Mouse (Mus musculus) limb, embryonic 13.5 days (tissue): ENCODE data around the gene Rai14. TPM values are rescaled to one million over a fixed set of nuclear protein-coding genes. Genes with fewer than 3 reads are reported as not detected.

Experiments
- ATAC-seq: fragments of 200-750 bp; cut with Nextera tagmentation; 2 replicates; pipeline ENCODE4 v1.8.0; 2017; ENCODE audit warnings: low read depth, moderate number of reproducible peaks, moderate TSS enrichment; ENCODE audit not compliant: low FRiP score
- H3K27ac ChIP-seq: fragments of 300-500 bp; sonication (generic); 2 replicates; pipeline ENCODE4 v1.5.1; 2015; ENCODE audit warnings: inconsistent platforms, mild to moderate bottlenecking, moderate library complexity
- H3K27me3 ChIP-seq: fragments of 300-500 bp; sonication (generic); 2 replicates; pipeline ENCODE4 v1.6.1; 2015; ENCODE audit warnings: mild to moderate bottlenecking, inconsistent platforms
- H3K36me3 ChIP-seq: fragments of 300-500 bp; sonication (generic); 2 replicates; pipeline ENCODE4 v1.6.1; 2015; ENCODE audit warnings: inconsistent platforms, mild to moderate bottlenecking, moderate library complexity
- H3K4me1 ChIP-seq: fragments of 300-500 bp; sonication (generic); 2 replicates; pipeline ENCODE4 v1.6.1; 2015; ENCODE audit warnings: inconsistent platforms
- H3K4me2 ChIP-seq: fragments of 300-500 bp; sonication (generic); replicated peaks from 2 replicates; pipeline ENCODE4 v1.6.1; 2015; ENCODE audit warnings: inconsistent platforms, mild to moderate bottlenecking, moderate library complexity
- H3K4me3 ChIP-seq: fragments of 300-500 bp; sonication (generic); 2 replicates; pipeline ENCODE4 v1.5.1; 2015; ENCODE audit warnings: moderate library complexity, mild to moderate bottlenecking, inconsistent platforms
- H3K9ac ChIP-seq: fragments of 300-500 bp; sonication (generic); 2 replicates; pipeline ENCODE4 v1.6.1; 2015; ENCODE audit warnings: mild to moderate bottlenecking, inconsistent platforms
- H3K9me3 ChIP-seq: fragments of 300-500 bp; sonication (generic); 2 replicates; pipeline ENCODE4 v1.6.1; 2016; ENCODE audit warnings: inconsistent platforms
- WGBS: fragments of 180-500 bp; shearing (Covaris S2); methylation state at CpG from one replicate; pipeline ENCODE4 v1.1.7; 2015; 5-methylcytosine and 5-hydroxymethylcytosine counted together
- polyA plus RNA-seq: library from polyadenylated mRNA; unstranded; fragments of >200 nt; fragmentation: Nextera tagmentation; extraction: Ambion mirVana; gene quantifications from 2 replicates; pipeline ENCODE4 v1.2.1, GENCODE M21; 2015

Rai14 gene
- polyA plus RNA-seq, 1 experiment from 2014 or later = 63.7 TPM

- no peaks in the 10 kb centered on the region for H3K36me3 ChIP-seq
- ATAC-seq = no peak
- no peak overlapping the region for H3K4me3 ChIP-seq
- no peaks in the 10 kb centered on the region for H3K9me3 ChIP-seq
- 72% methylated on average over 4 of the region's 4 CpGs for WGBS
- H3K4me1 ChIP-seq = peaks cover 46% of the 10 kb centered on the region
- no peak overlapping the region for H3K4me2 ChIP-seq
- no peak overlapping the region for H3K27ac ChIP-seq
- H3K27me3 ChIP-seq = no peaks in the 10 kb centered on the region
- H3K9ac ChIP-seq = no peak overlapping the region
Observed at GRCm38 (mm10) chr15:10643224-10643623, 71.2 kb downstream of the Rai14 start.

GRCm38 (mm10) chr15:10642419-10642818 lies 72.0 kb downstream of the Rai14 start:
- H3K4me1 ChIP-seq = peaks cover 46% of the 10 kb centered on the region
- H3K36me3 ChIP-seq = no peaks in the 10 kb centered on the region
- H3K9ac ChIP-seq = no peak overlapping the region
- H3K9me3 ChIP-seq = no peaks in the 10 kb centered on the region
- ATAC-seq = no peak
- H3K4me3 ChIP-seq = no peak overlapping the region
- no peak overlapping the region for H3K27ac ChIP-seq
- 80% methylated on average over 5 of the region's 5 CpGs for WGBS
- H3K4me2 ChIP-seq = no peak overlapping the region
- no peaks in the 10 kb centered on the region for H3K27me3 ChIP-seq

DNA sequence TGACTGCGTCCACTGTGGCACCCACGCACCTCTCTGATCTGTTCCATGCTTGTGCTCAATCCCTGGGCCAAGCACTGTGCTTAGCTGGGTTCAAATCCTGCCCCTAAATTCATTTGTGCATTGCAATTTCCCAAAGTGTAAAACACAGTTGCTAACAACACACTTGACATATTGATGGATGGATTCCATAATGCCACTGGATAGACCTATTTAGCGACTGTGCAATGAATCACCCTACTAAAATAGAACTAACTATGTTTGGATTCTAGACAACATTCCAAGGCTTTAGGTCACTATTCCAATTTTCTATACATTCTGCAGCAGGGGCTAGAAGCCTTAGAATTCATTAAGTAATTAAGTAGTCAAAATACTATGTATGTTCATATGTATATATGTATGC lies 73.7 kb downstream of the Rai14 start:
- 85% methylated on average over 3 of the region's 3 CpGs for WGBS
- ATAC-seq = no peak

DNA sequence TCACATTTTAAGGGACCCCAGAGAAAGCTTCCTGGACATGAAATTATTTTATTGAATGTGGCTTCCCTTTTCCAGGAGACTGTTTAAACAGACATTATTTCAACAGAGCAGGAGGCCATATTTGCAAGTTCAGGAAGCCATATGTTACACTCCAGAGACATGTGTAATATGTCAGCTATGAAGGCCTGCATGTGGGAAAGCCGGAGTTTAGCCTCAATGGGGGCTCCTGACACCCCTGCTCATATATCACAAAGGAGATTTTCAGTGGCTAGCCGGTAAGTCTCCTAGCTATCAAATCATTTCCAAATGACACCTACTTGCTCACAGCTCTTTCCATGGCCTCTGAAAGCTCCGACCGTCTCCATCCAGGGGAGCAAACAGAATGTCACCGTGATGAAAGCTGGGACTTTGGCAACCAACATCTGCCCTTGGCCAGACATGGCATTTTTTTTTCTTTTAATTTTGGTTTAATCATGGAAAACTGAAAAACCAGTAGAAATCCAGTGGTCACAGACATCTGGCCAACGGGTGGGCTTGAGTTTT lies 77.1 kb downstream of the Rai14 start:
- WGBS = 37% methylated on average over 6 of the region's 6 CpGs
- peak; percentile 49; the same call in 1 of the 2 replicates for ATAC-seq
- no peak overlapping the region for H3K4me3 ChIP-seq
- no peak overlapping the region for H3K9ac ChIP-seq
- H3K36me3 ChIP-seq = peaks cover 11% of the 10 kb centered on the region
- no peak overlapping the region for H3K4me2 ChIP-seq
- H3K27me3 ChIP-seq = no peaks in the 10 kb centered on the region
- H3K4me1 ChIP-seq = peaks cover 60% of the 10 kb centered on the region
- H3K9me3 ChIP-seq = no peaks in the 10 kb centered on the region
- H3K27ac ChIP-seq = peak overlapping the region; percentile 78

More for the DNA sequence above, 73.7 kb downstream of the Rai14 start:
- H3K4me3 ChIP-seq = no peak overlapping the region
- H3K27ac ChIP-seq = no peak overlapping the region
- no peaks in the 10 kb centered on the region for H3K9me3 ChIP-seq
- H3K36me3 ChIP-seq = no peaks in the 10 kb centered on the region
- no peak overlapping the region for H3K4me2 ChIP-seq
- H3K4me1 ChIP-seq = peaks cover 43% of the 10 kb centered on the region
- no peak overlapping the region for H3K9ac ChIP-seq
- no peaks in the 10 kb centered on the region for H3K27me3 ChIP-seq

DNA sequence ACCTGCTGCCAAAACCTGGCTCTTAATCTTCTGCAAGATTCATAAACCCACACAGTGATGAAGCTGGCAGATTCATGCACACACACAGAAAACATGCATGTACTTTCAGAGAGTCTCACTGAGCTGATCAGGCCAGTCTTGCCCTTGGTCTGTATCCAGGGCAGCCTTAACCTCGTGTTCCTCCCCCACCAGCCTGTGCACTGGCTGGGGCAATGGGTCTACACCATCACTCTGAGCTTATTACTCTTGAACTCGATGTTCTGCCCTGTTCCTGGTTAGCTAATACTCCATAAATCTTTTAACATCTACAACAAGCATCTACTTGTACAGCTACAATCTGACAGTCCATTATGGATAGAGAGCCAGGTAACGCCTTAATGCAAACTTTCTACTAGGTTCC lies 77.6 kb downstream of the Rai14 start:
- no peak for ATAC-seq
- peaks cover 61% of the 10 kb centered on the region for H3K4me1 ChIP-seq
- H3K4me3 ChIP-seq = no peak overlapping the region
- H3K9ac ChIP-seq = no peak overlapping the region
- WGBS = 54% methylated on average over 3 of the region's 3 CpGs
- H3K27me3 ChIP-seq = no peaks in the 10 kb centered on the region
- no peak overlapping the region for H3K4me2 ChIP-seq
- H3K27ac ChIP-seq = peak overlapping the region; percentile 78; the same call in 1 of the 2 replicates
- peaks cover 16% of the 10 kb centered on the region for H3K36me3 ChIP-seq
- H3K9me3 ChIP-seq = no peaks in the 10 kb centered on the region

GRCm38 (mm10) chr15:10635121-10635520 lies 79.3 kb downstream of the Rai14 start:
- peak overlapping the region; percentile 85 for H3K27ac ChIP-seq
- H3K4me2 ChIP-seq = peak overlapping the region; percentile 21
- no peaks in the 10 kb centered on the region for H3K27me3 ChIP-seq
- H3K36me3 ChIP-seq = peaks cover 20% of the 10 kb centered on the region
- ATAC-seq = peak; percentile 34; the same call in 1 of the 2 replicates
- 24% methylated on average over 10 of the region's 10 CpGs for WGBS
- peaks cover 65% of the 10 kb centered on the region for H3K4me1 ChIP-seq
- H3K9me3 ChIP-seq = no peaks in the 10 kb centered on the region
- no peak overlapping the region for H3K4me3 ChIP-seq
- H3K9ac ChIP-seq = no peak overlapping the region

GRCm38 (mm10) chr15:10634176-10634575 lies 80.2 kb downstream of the Rai14 start:
- 0 out of 2 replicates have a peak, but pooled peaks have one; percentile 19 for ATAC-seq
- Histone ChIP-seq H3K9ac (no peak overlapping the region), H3K36me3 (peaks cover 20% of the 10 kb centered on the region), H3K4me1 (peaks cover 74% of the 10 kb centered on the region), H3K4me2 (no peak overlapping the region; the same call in 1 of the 2 replicates), H3K27ac (peak overlapping the region; percentile 85), H3K9me3 (no peaks in the 10 kb centered on the region), H3K4me3 (no peak overlapping the region), H3K27me3 (no peaks in the 10 kb centered on the region)
- 18% methylated on average over 6 of the region's 6 CpGs for WGBS

DNA sequence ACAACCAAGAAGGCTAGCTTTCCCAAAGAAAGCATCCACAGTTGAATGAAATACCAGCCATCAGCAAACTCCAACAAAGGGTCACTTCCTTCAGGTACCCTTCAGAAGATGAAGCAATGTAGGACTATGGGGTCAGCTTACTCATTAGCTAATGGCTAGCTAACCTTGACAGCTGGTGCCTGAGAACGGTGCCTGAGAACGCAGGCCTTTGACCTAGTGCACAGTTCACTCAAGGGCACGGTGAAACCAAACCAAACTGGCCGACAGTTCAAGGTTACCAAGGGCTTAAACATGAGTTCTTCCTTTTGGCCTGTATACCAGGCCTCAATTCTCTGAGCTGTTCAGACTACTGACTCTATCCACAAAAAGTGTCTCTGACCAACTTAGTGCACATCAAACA lies 81.0 kb downstream of the Rai14 start:
- no peak overlapping the region for H3K4me2 ChIP-seq
- no peaks in the 10 kb centered on the region for H3K9me3 ChIP-seq
- H3K27me3 ChIP-seq = no peaks in the 10 kb centered on the region
- 0 out of 2 replicates have a peak overlapping the region, but pooled peaks have one; percentile 28 for H3K27ac ChIP-seq
- peaks cover 79% of the 10 kb centered on the region for H3K4me1 ChIP-seq
- H3K4me3 ChIP-seq = no peak overlapping the region
- peaks cover 20% of the 10 kb centered on the region for H3K36me3 ChIP-seq
- WGBS = 56% methylated on average over 4 of the region's 4 CpGs
- no peak for ATAC-seq
- H3K9ac ChIP-seq = no peak overlapping the region

- Histone ChIP-seq H3K9ac (no peak overlapping the region), H3K27me3 (no peaks in the 10 kb centered on the region), H3K9me3 (no peaks in the 10 kb centered on the region), H3K4me1 (peaks cover 79% of the 10 kb centered on the region), H3K4me2 (no peak overlapping the region), H3K4me3 (no peak overlapping the region), H3K27ac (no peak overlapping the region), H3K36me3 (peaks cover 20% of the 10 kb centered on the region)
- 62% methylated on average over 9 of the region's 9 CpGs for WGBS
- no peak for ATAC-seq
Observed at GRCm38 (mm10) chr15:10632581-10632980, 81.8 kb downstream of the Rai14 start.

DNA sequence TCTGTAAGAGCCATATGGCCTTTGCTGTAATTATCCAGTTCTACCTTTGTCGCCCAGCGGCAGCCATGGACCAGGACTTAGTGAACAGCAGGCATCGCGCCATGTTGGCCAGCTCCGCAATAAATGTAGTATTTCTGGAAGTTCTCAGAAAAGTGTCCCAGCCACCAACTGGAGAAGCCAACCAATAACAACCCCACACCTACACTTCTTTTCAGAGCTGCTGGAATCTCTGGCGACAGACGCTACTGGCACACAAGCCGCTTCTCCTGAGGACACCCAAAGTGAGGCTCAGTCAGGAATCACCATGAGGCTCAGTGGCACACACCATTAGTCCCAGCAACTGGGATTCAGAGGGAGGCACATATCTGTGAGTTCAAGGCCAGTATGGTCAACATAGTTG lies 82.4 kb downstream of the Rai14 start:
- Histone ChIP-seq H3K27me3 (no peaks in the 10 kb centered on the region), H3K4me2 (no peak overlapping the region), H3K4me1 (peaks cover 79% of the 10 kb centered on the region), H3K4me3 (no peak overlapping the region), H3K36me3 (peaks cover 20% of the 10 kb centered on the region), H3K9ac (no peak overlapping the region), H3K9me3 (no peaks in the 10 kb centered on the region), H3K27ac (no peak overlapping the region)
- WGBS = 98% methylated on average over 8 of the region's 8 CpGs
- no peak for ATAC-seq

GRCm38 (mm10) chr15:10631541-10631940 lies 82.9 kb downstream of the Rai14 start:
- ATAC-seq = no peak
- Histone ChIP-seq H3K9ac (no peak overlapping the region), H3K27ac (no peak overlapping the region), H3K4me1 (peaks cover 79% of the 10 kb centered on the region), H3K36me3 (peaks cover 20% of the 10 kb centered on the region), H3K4me3 (no peak overlapping the region), H3K27me3 (no peaks in the 10 kb centered on the region), H3K4me2 (no peak overlapping the region), H3K9me3 (no peaks in the 10 kb centered on the region)
- WGBS = 91% methylated on average over 5 of the region's 5 CpGs

- Histone ChIP-seq H3K9me3 (no peaks in the 10 kb centered on the region), H3K4me1 (peaks cover 77% of the 10 kb centered on the region), H3K4me3 (no peak overlapping the region), H3K36me3 (peaks cover 20% of the 10 kb centered on the region), H3K4me2 (peak overlapping the region; percentile 48), H3K9ac (no peak overlapping the region), H3K27me3 (no peaks in the 10 kb centered on the region), H3K27ac (peak overlapping the region; percentile 93)
- ATAC-seq = peak; percentile 16; the same call in 1 of the 2 replicates
- 20% methylated on average over 6 of the region's 6 CpGs for WGBS
Observed at GRCm38 (mm10) chr15:10628980-10629346, 85.5 kb downstream of the Rai14 start.
